Mouse (Mus musculus): Measurements from ENCODE around the gene B3galt2. TPM values are rescaled to one million over a fixed set of nuclear protein-coding genes. Genes with fewer than 3 reads are reported as not detected.
A peak's percentile ranks its signal among the peaks of the same experiment; 100 is the strongest.
"Not testable (repeated sequence)": the region's sequence is repeated elsewhere in the genome, so short reads cannot be mapped to it uniquely, and the experiment has no call there.

Gene B3galt2
- polyA plus RNA-seq, 1 experiment from 2014 or later = 0.09 TPM

- no peaks in the 10 kb centered on the region for H3K9me3 ChIP-seq (replicated peaks; ENCODE audit: control insufficient read depth, low read length)
- no peak overlapping the region for H3K9ac ChIP-seq (ENCODE audit: low read depth, low read length)
- no peaks in the 10 kb centered on the region for H3K36me3 ChIP-seq (ENCODE audit: control insufficient read depth, insufficient read depth)
- no peaks in the 10 kb centered on the region for H3K27me3 ChIP-seq (ENCODE audit: control insufficient read depth, insufficient read depth, low read depth, low read length)
- WGBS (ENCODE audit: insufficient replicate concordance) = 75% methylated on average over 2 of the region's 2 CpGs
- no peak overlapping the region; the same call in 1 of the 2 replicates for H3K27ac ChIP-seq (ENCODE audit: low read length)
- H3K4me2 ChIP-seq (ENCODE audit: low read depth, low read length) = no peak overlapping the region
- no peak for ATAC-seq (ENCODE audit: low read depth)
- no peak overlapping the region for H3K4me3 ChIP-seq (ENCODE audit: low read depth, low read length)
- H3K4me1 ChIP-seq (ENCODE audit: control insufficient read depth, low read depth, low read length) = no peaks in the 10 kb centered on the region; the same call in 1 of the 2 replicates
Measured at GRCm38 (mm10) chr1:143632854-143633587, 7.4 kb upstream of the B3galt2 start.

- ATAC-seq (ENCODE audit: low read depth) = no peak
- WGBS (ENCODE audit: insufficient replicate concordance) = 99% methylated on average over 2 of the region's 2 CpGs
- Histone ChIP-seq H3K4me2 (ENCODE audit: low read depth, low read length) (no peak overlapping the region), H3K27ac (ENCODE audit: low read length) (no peak overlapping the region), H3K36me3 (ENCODE audit: control insufficient read depth, insufficient read depth) (no peaks in the 10 kb centered on the region), H3K4me3 (ENCODE audit: low read depth, low read length) (no peak overlapping the region), H3K9ac (ENCODE audit: low read depth, low read length) (no peak overlapping the region), H3K9me3 (replicated peaks; ENCODE audit: control insufficient read depth, low read length) (no peaks in the 10 kb centered on the region), H3K4me1 (ENCODE audit: control insufficient read depth, low read depth, low read length) (peaks cover 2% of the 10 kb centered on the region; the same call in 1 of the 2 replicates), H3K27me3 (ENCODE audit: control insufficient read depth, insufficient read depth, low read depth, low read length) (no peaks in the 10 kb centered on the region)
Measured at GRCm38 (mm10) chr1:143644221-143644620, 3.8 kb downstream of the B3galt2 start.

- H3K4me3 ChIP-seq (ENCODE audit: low read depth, low read length) = no peak overlapping the region
- H3K9me3 ChIP-seq (replicated peaks; ENCODE audit: control insufficient read depth, low read length) = no peaks in the 10 kb centered on the region
- 66% methylated on average over 4 of the region's 4 CpGs for WGBS (ENCODE audit: insufficient replicate concordance)
- H3K4me1 ChIP-seq (ENCODE audit: control insufficient read depth, low read depth, low read length) = peaks cover 2% of the 10 kb centered on the region; the same call in 1 of the 2 replicates
- no peak overlapping the region for H3K27ac ChIP-seq (ENCODE audit: low read length)
- ATAC-seq (ENCODE audit: low read depth) = no peak
- no peak overlapping the region for H3K4me2 ChIP-seq (ENCODE audit: low read depth, low read length)
- H3K27me3 ChIP-seq (ENCODE audit: control insufficient read depth, insufficient read depth, low read depth, low read length) = no peaks in the 10 kb centered on the region
- no peaks in the 10 kb centered on the region for H3K36me3 ChIP-seq (ENCODE audit: control insufficient read depth, insufficient read depth)
- no peak overlapping the region for H3K9ac ChIP-seq (ENCODE audit: low read depth, low read length)
Measured at GRCm38 (mm10) chr1:143645386-143645785, 4.9 kb downstream of the B3galt2 start.

GRCm38 (mm10) chr1:143646219-143646618 lies 5.8 kb downstream of the B3galt2 start:
- Histone ChIP-seq H3K4me3 (ENCODE audit: low read depth, low read length) (no peak overlapping the region), H3K9me3 (replicated peaks; ENCODE audit: control insufficient read depth, low read length) (no peaks in the 10 kb centered on the region), H3K27ac (ENCODE audit: low read length) (no peak overlapping the region), H3K9ac (ENCODE audit: low read depth, low read length) (no peak overlapping the region), H3K27me3 (ENCODE audit: control insufficient read depth, insufficient read depth, low read depth, low read length) (no peaks in the 10 kb centered on the region), H3K4me1 (ENCODE audit: control insufficient read depth, low read depth, low read length) (no peaks in the 10 kb centered on the region), H3K4me2 (ENCODE audit: low read depth, low read length) (no peak overlapping the region), H3K36me3 (ENCODE audit: control insufficient read depth, insufficient read depth) (no peaks in the 10 kb centered on the region)
- ATAC-seq (ENCODE audit: low read depth) = no peak
- 77% methylated on average over 4 of the region's 4 CpGs for WGBS (ENCODE audit: insufficient replicate concordance)

DNA sequence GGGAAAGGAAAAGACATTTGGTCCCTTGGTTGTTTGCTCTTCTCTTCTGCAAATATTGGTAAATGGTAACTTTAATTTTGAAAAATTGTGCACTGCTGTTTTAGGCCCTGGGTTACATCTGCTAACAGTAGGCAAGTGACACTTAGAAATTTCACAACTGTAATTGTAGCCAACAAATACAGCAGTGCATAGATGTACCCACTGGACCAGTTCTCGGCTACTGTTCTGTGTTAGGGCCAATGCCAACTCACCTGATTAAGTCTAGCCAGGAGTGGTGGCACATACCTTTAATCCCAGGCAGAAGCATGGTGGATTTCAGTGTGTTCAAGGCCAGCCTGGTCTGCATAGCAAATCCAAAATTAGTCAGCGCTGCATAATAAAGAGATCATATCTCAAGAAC lies 9.9 kb downstream of the B3galt2 start:
- WGBS (ENCODE audit: insufficient replicate concordance) = 80% methylated on average over 2 of the region's 2 CpGs
- H3K4me3 ChIP-seq (ENCODE audit: low read depth, low read length) = no peak overlapping the region
- no peaks in the 10 kb centered on the region for H3K4me1 ChIP-seq (ENCODE audit: control insufficient read depth, low read depth, low read length)
- H3K27ac ChIP-seq (ENCODE audit: low read length) = no peak overlapping the region
- H3K4me2 ChIP-seq (ENCODE audit: low read depth, low read length) = no peak overlapping the region
- H3K36me3 ChIP-seq (ENCODE audit: control insufficient read depth, insufficient read depth) = no peaks in the 10 kb centered on the region
- no peaks in the 10 kb centered on the region for H3K9me3 ChIP-seq (replicated peaks; ENCODE audit: control insufficient read depth, low read length)
- no peaks in the 10 kb centered on the region for H3K27me3 ChIP-seq (ENCODE audit: control insufficient read depth, insufficient read depth, low read depth, low read length)
- no peak for ATAC-seq (ENCODE audit: low read depth)
- H3K9ac ChIP-seq (ENCODE audit: low read depth, low read length) = no peak overlapping the region

GRCm38 (mm10) chr1:143653646-143654045 lies 13.2 kb downstream of the B3galt2 start:
- Histone ChIP-seq H3K27ac (ENCODE audit: low read length) (no peak overlapping the region), H3K9ac (ENCODE audit: low read depth, low read length) (no peak overlapping the region), H3K4me3 (ENCODE audit: low read depth, low read length) (no peak overlapping the region), H3K4me1 (ENCODE audit: control insufficient read depth, low read depth, low read length) (no peaks in the 10 kb centered on the region), H3K27me3 (ENCODE audit: control insufficient read depth, insufficient read depth, low read depth, low read length) (no peaks in the 10 kb centered on the region), H3K4me2 (ENCODE audit: low read depth, low read length) (no peak overlapping the region), H3K9me3 (replicated peaks; ENCODE audit: control insufficient read depth, low read length) (no peaks in the 10 kb centered on the region), H3K36me3 (ENCODE audit: control insufficient read depth, insufficient read depth) (no peaks in the 10 kb centered on the region)
- ATAC-seq (ENCODE audit: low read depth) = no peak
- 64% methylated on average over 3 of the region's 3 CpGs for WGBS (ENCODE audit: insufficient replicate concordance)

- no peak overlapping the region for H3K27ac ChIP-seq (ENCODE audit: low read length)
- H3K9me3 ChIP-seq (replicated peaks; ENCODE audit: control insufficient read depth, low read length) = no peaks in the 10 kb centered on the region
- ATAC-seq (ENCODE audit: low read depth) = peak; percentile 70
- H3K4me1 ChIP-seq (ENCODE audit: control insufficient read depth, low read depth, low read length) = no peaks in the 10 kb centered on the region
- H3K27me3 ChIP-seq (ENCODE audit: control insufficient read depth, insufficient read depth, low read depth, low read length) = no peaks in the 10 kb centered on the region
- H3K4me2 ChIP-seq (ENCODE audit: low read depth, low read length) = no peak overlapping the region
- H3K4me3 ChIP-seq (ENCODE audit: low read depth, low read length) = no peak overlapping the region
- peaks cover 2% of the 10 kb centered on the region for H3K36me3 ChIP-seq (ENCODE audit: control insufficient read depth, insufficient read depth)
- WGBS (ENCODE audit: insufficient replicate concordance) = 81% methylated on average over 2 of the region's 2 CpGs
- H3K9ac ChIP-seq (ENCODE audit: low read depth, low read length) = no peak overlapping the region
Measured at GRCm38 (mm10) chr1:143663197-143663596, 22.7 kb downstream of the B3galt2 start.

- H3K4me1 ChIP-seq (ENCODE audit: control insufficient read depth, low read depth, low read length); H3K4me2 ChIP-seq (ENCODE audit: low read depth, low read length); H3K27ac ChIP-seq (ENCODE audit: low read length); H3K9ac ChIP-seq (ENCODE audit: low read depth, low read length); H3K27me3 ChIP-seq (ENCODE audit: control insufficient read depth, insufficient read depth, low read depth, low read length); H3K4me3 ChIP-seq (ENCODE audit: low read depth, low read length); ATAC-seq (ENCODE audit: low read depth); H3K9me3 ChIP-seq (replicated peaks; ENCODE audit: control insufficient read depth, low read length); H3K36me3 ChIP-seq (ENCODE audit: control insufficient read depth, insufficient read depth): not testable (repeated sequence)
- 79% methylated on average over 4 of the region's 4 CpGs for WGBS (ENCODE audit: insufficient replicate concordance)
Measured at GRCm38 (mm10) chr1:143664786-143665185, 24.3 kb downstream of the B3galt2 start.

- WGBS (ENCODE audit: insufficient replicate concordance) = 87% methylated on average over 4 of the region's 4 CpGs
- H3K4me2 ChIP-seq (ENCODE audit: low read depth, low read length) = no peak overlapping the region
Measured at GRCm38 (mm10) chr1:143675734-143676361, 35.4 kb downstream of the B3galt2 start.

More at GRCm38 (mm10) chr1:143675734-143676361, 35.4 kb downstream of the B3galt2 start:
- H3K27me3 ChIP-seq (ENCODE audit: control insufficient read depth, insufficient read depth, low read depth, low read length) = no peaks in the 10 kb centered on the region
- no peak overlapping the region for H3K4me3 ChIP-seq (ENCODE audit: low read depth, low read length)
- no peak overlapping the region for H3K9ac ChIP-seq (ENCODE audit: low read depth, low read length)
- no peak for ATAC-seq (ENCODE audit: low read depth)
- H3K4me1 ChIP-seq (ENCODE audit: control insufficient read depth, low read depth, low read length) = no peaks in the 10 kb centered on the region
- H3K9me3 ChIP-seq (replicated peaks; ENCODE audit: control insufficient read depth, low read length) = no peaks in the 10 kb centered on the region
- peaks cover 3% of the 10 kb centered on the region for H3K36me3 ChIP-seq (ENCODE audit: control insufficient read depth, insufficient read depth)
- no peak overlapping the region for H3K27ac ChIP-seq (ENCODE audit: low read length)
